Mouse (Mus musculus): Measurements from ENCODE around the gene Amt. TPM values are rescaled to one million over a fixed set of nuclear protein-coding genes. Genes with fewer than 3 reads are reported as not detected.

Amt gene
- total RNA-seq (2021) = 1 to 10 TPM; 5.0 to 5.8 TPM
- long read RNA-seq, experiment 1 = 0 reads
- long read RNA-seq, experiment 2 = 0 reads

- DNase-seq = no peak
These were observed at the start of gene Amt for GRCm38 (mm10) chr9:108296453-108297355. TSS of gene Amt (plus strand) at chr9:108296853.

DNA sequence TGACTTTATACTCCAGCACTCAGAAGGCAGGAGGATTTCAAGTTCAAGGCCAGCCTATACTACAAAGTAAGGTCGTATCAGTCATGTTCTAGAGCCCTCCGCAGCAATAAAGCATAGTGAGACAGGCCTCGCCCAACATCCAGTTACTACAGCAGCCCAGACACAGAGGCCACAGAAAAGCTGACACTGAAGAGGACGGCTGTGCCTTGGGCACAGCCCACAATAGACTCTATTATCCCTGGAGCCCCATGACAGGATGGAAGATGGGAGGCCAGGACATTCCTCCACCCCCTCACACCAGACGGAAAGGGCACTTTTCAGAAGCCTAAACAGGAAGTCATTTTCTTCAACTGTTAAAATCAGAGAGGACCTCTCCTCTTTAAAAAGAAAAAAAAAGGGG, 47.7 kb upstream of the Amt start:
- DNase-seq = no peak

DNA sequence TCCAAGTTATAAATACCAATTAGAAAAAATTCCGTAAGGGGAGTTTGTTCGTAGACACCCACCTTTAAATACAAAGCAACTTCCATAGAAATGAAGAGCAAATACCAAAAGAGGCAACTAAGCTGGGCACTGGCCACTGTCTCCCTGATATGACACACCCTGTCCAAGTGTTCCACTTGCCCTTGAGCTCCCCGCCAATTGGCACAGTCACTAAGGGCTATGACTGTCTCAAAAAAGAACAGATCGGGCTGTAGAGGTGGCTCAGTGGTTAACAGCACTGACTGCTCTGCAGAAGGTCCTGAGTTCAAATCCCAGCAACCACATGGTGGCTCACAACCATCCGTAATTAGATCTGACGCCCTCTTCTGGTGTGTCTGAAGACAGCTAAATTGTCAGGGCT, 44.8 kb upstream of the Amt start:
- peak; percentile 65 to 76 for DNase-seq

- no peak for DNase-seq
These were observed 43.9 kb upstream of the Amt start for GRCm38 (mm10) chr9:108252766-108253165.

- peak; percentile 25 to 35 for DNase-seq
These were observed 36.1 kb upstream of the Amt start for GRCm38 (mm10) chr9:108260526-108260925.

DNA sequence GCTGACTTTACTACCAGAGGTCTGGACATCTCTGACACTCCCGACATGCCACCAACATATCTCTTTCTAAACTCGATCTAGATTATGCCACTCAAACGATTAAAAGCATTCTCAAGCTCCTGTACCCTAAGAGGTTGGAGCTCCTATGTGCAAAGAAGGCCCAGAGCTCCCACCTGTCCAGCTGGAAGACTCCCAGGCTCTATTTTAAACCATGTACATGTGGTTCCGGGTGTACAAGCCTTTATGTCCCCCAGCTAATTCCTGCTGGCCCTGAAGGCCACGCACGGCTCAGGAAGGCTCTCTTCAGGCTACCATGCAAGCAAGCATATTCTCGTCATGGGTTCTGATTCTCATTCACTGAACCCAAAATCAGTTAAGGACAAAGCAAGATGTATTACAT, 34.8 kb upstream of the Amt start:
- DNase-seq = peak; percentile 53 to 62

GRCm38 (mm10) chr9:108262494-108263049, 34.1 kb upstream of the Amt start:
- peak; percentile 74 for DNase-seq

GRCm38 (mm10) chr9:108263131-108263681, 33.4 kb upstream of the Amt start:
- DNase-seq = peak in 1 of 2 experiments; percentile 59

DNA sequence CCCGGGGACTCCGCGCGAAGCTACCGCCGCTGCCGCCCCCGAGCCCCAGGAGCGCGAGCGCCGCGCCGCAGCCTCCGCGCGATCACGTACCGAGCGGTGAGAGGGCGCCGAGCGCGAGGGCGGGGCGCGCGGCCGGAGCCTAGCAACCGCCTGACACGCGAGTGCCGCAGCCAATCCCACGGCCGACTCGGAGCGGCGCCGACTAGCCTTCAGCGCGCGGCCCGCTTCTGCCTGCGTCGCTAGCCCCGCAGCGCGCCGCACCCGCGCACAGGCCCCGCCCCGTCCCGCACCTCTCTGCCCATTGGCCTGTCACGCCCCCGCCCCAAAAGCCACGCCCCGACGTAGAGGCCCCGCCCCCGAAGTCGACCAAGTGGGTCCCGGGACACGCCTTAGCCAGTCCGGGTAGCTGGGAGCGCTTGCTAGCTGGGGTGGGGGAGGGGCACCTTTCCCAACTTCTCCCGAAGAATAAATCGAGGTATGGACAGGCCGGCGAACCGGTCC, 32.9 kb upstream of the Amt start, which contains the start of gene Dag1:
Gene Dag1 (minus strand): TSS at position 269 of the 501 bp plus-strand sequence.
- DNase-seq = peak; percentile 99 to 100

- DNase-seq = peak; percentile 80 to 81
These were observed 32.3 kb upstream of the Amt start for GRCm38 (mm10) chr9:108264191-108264921.

DNA sequence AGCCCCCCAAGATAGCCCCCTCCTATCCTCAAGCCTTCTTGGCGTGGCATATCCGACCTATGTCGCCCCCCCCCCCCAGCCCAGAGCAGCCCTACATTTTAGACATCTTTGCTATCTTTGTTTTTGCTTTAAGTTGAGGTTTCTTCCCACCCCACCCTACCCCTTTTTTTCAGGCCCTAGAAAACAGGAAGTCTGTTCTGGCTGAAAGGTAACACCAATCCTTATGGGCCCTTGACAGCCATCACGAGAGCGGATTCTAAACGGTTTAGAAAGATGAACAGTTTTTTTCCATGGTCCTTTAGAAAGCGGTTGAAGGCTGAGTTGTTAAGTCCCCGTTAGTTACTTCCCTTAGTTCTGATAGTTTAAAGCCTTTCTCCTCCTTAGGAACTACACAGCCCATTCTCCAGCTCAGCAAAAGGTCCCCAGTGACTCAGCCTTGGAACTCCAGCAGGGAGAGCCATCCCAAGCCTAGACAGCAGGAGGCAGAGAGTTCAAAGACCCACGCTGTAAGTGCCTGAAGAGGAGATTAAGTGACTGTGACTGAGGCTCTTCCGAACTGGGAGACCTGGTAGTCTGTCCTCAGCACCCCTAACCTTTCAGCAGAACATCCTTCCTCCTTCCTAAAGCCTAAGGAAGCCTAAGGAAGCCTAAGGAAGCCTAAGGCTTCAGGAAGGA, 30.3 kb upstream of the Amt start:
- DNase-seq = no peak

DNA sequence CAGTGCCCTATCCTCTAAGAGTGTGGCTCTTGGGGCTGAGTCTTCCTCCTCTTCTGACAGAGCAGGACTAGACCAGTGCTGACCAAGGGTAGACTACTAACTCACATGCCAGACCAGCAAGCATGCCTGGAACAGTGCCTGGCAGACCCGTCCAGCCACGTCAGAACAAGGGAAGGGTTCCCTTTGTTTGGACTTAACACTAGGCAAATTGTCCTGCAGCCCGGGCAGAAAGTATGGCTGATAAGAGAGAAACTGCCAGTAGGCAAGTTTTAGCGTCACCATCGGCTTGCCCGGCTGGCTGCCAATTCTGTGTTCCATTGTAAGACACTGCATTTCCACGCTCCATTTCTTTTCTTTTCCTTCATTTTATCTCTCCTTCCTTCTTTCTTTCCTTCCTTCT, 29.0 kb upstream of the Amt start:
- DNase-seq = peak; percentile 81 to 82

DNA sequence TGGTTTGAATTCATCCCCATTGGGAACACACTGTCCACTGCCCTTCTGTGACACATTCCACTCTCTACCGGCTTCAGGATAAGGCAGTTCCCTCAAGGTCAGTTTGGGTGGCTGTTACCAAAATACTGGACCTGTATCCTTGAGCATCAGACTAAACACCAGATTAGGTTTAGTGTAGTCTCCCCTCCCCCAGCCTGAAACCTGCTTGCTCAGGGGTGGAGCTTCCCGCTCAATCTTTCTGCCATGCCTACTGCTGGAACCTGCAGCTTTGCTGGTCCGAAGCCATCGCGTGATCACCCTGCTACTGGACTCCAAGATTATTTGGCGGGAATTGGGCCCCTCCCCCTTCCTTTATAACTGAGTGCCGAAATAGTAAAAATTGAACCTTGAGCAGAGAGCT, 28.0 kb upstream of the Amt start:
- peak; percentile 35 to 54 for DNase-seq

GRCm38 (mm10) chr9:108271941-108272340, 24.7 kb upstream of the Amt start:
- DNase-seq = no peak

GRCm38 (mm10) chr9:108272691-108273090, 24.0 kb upstream of the Amt start:
- no peak for DNase-seq

GRCm38 (mm10) chr9:108273485-108273884, 23.2 kb upstream of the Amt start:
- DNase-seq = no peak

DNA sequence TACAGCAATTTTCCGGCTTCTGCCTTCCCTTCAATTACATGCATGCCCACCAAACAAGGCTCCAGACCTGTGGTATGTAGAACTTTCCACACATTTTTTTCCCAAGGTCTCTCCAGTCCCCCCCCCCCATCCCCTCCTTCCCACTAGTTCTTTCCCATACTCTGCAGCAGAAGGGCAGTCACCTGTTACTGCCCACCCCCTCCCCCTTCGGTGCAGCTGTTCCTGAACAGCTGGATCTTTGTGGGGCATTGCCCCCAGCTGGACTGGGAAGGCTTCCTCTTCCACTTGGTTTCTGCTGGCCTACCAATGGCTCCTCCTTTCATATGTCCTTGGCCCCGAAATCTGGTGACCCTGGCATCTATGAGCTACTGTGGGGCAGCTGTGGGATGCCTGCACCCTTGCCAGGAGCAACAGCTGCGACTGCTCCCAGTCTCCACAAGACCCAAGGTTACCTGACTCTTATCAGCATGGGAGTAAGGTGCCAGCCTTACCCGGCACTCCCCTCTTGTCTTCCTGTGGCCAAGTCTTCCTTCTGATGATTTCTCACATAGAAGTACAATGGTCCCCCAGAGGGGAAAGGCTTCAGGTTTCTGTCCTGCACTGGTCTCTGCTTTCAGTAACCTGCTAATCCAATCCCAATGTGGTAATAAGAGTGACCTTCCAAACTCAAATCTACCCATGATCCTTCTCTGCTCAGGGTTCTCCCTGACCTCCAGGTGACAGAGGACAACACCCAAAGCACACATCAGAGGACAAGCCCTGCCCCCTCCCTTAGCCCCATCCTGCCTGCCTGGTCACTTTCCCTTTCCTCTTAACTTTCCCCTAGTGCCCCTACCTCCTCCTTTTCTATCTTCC, 21.9 kb upstream of the Amt start:
- no peak for DNase-seq

GRCm38 (mm10) chr9:108275331-108275659, 21.4 kb upstream of the Amt start:
- no peak for DNase-seq

DNA sequence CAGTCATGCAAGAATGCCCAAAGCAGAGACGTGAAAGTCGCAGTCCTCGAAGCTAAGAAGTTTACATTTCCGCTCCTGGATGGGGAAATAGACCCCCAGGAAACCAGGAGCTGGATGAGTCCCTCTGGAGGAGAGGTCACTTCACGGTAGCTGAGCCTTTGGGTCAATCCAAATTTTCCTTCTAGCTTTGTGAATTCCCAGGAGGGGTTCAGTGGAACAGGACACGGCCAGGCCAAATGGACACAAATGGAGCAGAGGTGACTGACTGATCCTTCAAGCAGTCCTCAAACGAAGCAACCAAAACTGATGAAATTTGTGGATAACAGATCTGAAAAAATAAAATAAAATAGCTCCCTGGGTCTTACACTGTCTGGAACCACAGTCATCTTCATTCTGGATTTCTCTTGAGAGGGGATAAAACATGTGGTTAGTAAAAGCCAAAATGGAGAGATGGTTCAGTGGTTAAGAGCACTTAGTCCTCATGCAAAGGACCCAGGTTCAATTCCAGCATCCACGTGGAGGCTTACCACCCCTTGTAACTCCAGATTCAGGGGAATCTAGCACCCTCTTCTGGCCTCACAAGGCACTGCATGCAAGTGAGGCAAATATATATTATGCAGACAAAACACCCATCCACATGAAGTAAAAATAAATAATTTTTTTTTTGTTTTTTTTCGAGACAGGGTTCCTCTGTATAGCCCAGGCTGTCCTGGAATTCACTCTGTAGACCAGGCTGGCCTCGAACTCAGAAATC, 17.8 kb upstream of the Amt start:
- DNase-seq = peak; percentile 49 to 68
